Mouse (Mus musculus) embryonic facial prominence, embryonic 11.5 days (tissue): ENCODE measurements at regions not wholly inside any gene's neighbourhood (a gene's known extent, or its start where the extent isn't known, plus 50 kb on each side); places are given as distances from the start of the nearest gene placed in this dataset.

Experiments used
- ATAC-seq: fragments of 200-750 bp; cut with Nextera tagmentation; replicated peaks from 2 replicates; pipeline ENCODE4 v1.8.0; 2017; ENCODE audit warnings: low read depth; ENCODE audit not compliant: insufficient number of reproducible peaks, low FRiP score, low TSS enrichment
- DNase-seq: peaks from one replicate; pipeline ENCODE4 v3.0.0-alpha.2; 2015; ENCODE audit warnings: low spot score
- H3K27ac ChIP-seq: fragments of 300-500 bp; sonication (generic); replicated peaks from 2 replicates; pipeline ENCODE4 v1.5.1; 2014; ENCODE audit warnings: mild to moderate bottlenecking, low read depth, low read length, control low read depth
- H3K27me3 ChIP-seq: fragments of 300-500 bp; sonication (generic); 2 replicates; pipeline ENCODE4 v1.6.1; 2014; ENCODE audit warnings: mild to moderate bottlenecking, low read length, moderate library complexity, mixed read lengths; ENCODE audit not compliant: control insufficient read depth, insufficient read depth
- H3K36me3 ChIP-seq: fragments of 300-500 bp; sonication (generic); replicated peaks from 2 replicates; pipeline ENCODE4 v1.6.1; 2014; ENCODE audit warnings: low read depth, mild to moderate bottlenecking, low read length, moderate library complexity, mixed read lengths; ENCODE audit not compliant: control insufficient read depth, insufficient read depth
- H3K4me1 ChIP-seq: fragments of 300-500 bp; sonication (generic); 2 replicates; pipeline ENCODE4 v1.6.1; 2014; ENCODE audit warnings: low read length, mixed read lengths; ENCODE audit not compliant: control insufficient read depth, insufficient read depth
- H3K4me2 ChIP-seq: fragments of 300-500 bp; sonication (generic); 2 replicates; pipeline ENCODE4 v1.6.1; 2014; ENCODE audit warnings: low read depth, mild to moderate bottlenecking, control low read depth, low read length, moderate library complexity
- H3K4me3 ChIP-seq: fragments of 300-500 bp; sonication (generic); 2 replicates; pipeline ENCODE4 v1.5.1; 2014; ENCODE audit warnings: low read depth, low read length, control low read depth
- H3K9ac ChIP-seq: fragments of 300-500 bp; sonication (generic); replicated peaks from 2 replicates; pipeline ENCODE4 v1.6.1; 2014; ENCODE audit warnings: mild to moderate bottlenecking, control low read depth, low read length
- H3K9me3 ChIP-seq: fragments of 300-500 bp; sonication (generic); replicated peaks from 2 replicates; pipeline ENCODE4 v1.6.1; 2016; ENCODE audit warnings: mild to moderate bottlenecking, low read length, inconsistent platforms, mixed read lengths; ENCODE audit not compliant: control insufficient read depth
- WGBS: fragments of 180-500 bp; shearing (Covaris S2); extraction: QIAGEN DNeasy Blood & Tissue Kit; methylation state at CpG from one replicate; pipeline ENCODE4 v1.1.7; 2014; 5-methylcytosine and 5-hydroxymethylcytosine counted together

GRCm38 (mm10) chr12:118650483-118651160 lies 195.5 kb upstream of the Sp8 start:
- no peaks in the 10 kb centered on the region for H3K9me3 ChIP-seq
- ATAC-seq (peak; percentile 86), DNase-seq (peak; percentile 47)
- H3K4me1 ChIP-seq: no peaks in the 10 kb centered on the region
- H3K4me3 ChIP-seq: no peak overlapping the region
- no peaks in the 10 kb centered on the region for H3K27me3 ChIP-seq
- no peak overlapping the region for H3K27ac ChIP-seq
- no peak overlapping the region for H3K4me2 ChIP-seq
- 23% methylated on average over 4 of the region's 4 CpGs for WGBS
- H3K36me3 ChIP-seq: no peaks in the 10 kb centered on the region
- no peak overlapping the region for H3K9ac ChIP-seq

- Histone ChIP-seq H3K27me3 (no peaks in the 10 kb centered on the region), H3K9ac (no peak overlapping the region), H3K9me3 (no peaks in the 10 kb centered on the region), H3K4me3 (no peak overlapping the region), H3K27ac (no peak overlapping the region), H3K4me1 (no peaks in the 10 kb centered on the region), H3K36me3 (no peaks in the 10 kb centered on the region), H3K4me2 (no peak overlapping the region)
- DNase-seq: no peak
- WGBS: 68% methylated on average over 3 of the region's 3 CpGs
- no peak for ATAC-seq
Observed at GRCm38 (mm10) chr12:118649323-118649973, 196.7 kb upstream of the Sp8 start.

DNA sequence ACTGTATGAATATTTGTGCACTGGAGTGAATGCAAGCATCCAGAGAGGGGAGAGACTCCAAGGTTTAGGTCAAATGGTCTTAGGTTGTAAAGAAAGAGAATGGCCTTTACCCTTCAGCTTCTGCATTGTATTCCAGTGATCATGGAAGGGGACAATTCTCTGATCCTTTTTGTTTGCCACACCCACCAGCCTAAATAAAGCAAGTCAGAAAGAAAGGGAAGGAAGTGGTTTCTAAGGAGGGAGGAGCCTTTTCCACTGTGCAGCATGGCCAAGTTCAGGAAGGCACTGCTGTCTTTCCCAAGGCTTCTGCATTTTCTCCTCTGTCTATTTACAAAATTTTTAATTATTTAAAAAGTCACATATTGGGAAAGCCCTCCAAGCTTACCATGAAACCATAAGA lies 197.5 kb upstream of the Sp8 start:
- Histone ChIP-seq H3K4me2 (no peak overlapping the region), H3K27ac (no peak overlapping the region), H3K4me1 (no peaks in the 10 kb centered on the region), H3K36me3 (no peaks in the 10 kb centered on the region), H3K9ac (no peak overlapping the region), H3K4me3 (no peak overlapping the region), H3K9me3 (no peaks in the 10 kb centered on the region), H3K27me3 (no peaks in the 10 kb centered on the region)
- DNase-seq (no peak), ATAC-seq (no peak)

DNA sequence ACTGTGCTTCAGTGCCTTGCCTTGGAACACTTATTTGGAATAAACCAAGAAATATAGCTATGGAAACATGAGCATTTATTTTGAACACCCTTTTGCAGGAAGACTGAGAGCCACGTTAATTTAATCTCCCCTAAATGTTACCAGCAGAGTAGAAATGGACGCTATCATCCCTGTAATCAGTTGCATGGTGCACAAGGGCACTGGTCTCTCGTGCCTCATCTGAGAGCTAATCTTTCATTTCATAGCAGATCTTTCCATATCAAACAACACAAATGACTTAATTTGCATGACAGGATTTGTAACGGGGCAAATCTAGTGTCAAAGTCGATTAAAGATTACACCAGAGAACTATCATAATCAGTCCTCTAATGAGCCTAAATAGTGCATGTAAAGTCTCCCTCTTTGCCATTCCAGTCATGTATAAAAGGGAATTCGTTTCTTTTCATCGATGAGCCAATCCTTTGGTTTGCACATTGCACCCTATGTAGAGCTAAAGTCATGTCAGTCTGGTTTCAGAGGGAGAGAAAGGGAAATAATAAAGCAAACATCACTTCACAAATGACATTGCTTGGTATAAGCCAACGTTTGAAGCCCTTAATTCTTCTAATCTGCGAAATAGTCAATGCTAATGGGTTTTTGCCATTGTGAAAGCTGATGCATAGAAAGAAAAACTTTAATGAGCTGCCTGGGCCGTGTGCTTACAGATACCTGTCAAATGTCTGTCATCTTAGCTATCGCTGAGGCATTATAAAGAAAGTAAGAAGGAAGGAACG lies 198.7 kb upstream of the Sp8 start:
- no peak for ATAC-seq
- H3K4me2 ChIP-seq: no peak overlapping the region
- no peak overlapping the region for H3K27ac ChIP-seq
- no peak overlapping the region for H3K4me3 ChIP-seq
- H3K9me3 ChIP-seq: no peaks in the 10 kb centered on the region
- no peaks in the 10 kb centered on the region for H3K36me3 ChIP-seq
- H3K4me1 ChIP-seq: no peaks in the 10 kb centered on the region
- H3K27me3 ChIP-seq: no peaks in the 10 kb centered on the region
- no peak for DNase-seq
- no peak overlapping the region for H3K9ac ChIP-seq
- WGBS: 72% methylated on average over 12 of the region's 12 CpGs

DNA sequence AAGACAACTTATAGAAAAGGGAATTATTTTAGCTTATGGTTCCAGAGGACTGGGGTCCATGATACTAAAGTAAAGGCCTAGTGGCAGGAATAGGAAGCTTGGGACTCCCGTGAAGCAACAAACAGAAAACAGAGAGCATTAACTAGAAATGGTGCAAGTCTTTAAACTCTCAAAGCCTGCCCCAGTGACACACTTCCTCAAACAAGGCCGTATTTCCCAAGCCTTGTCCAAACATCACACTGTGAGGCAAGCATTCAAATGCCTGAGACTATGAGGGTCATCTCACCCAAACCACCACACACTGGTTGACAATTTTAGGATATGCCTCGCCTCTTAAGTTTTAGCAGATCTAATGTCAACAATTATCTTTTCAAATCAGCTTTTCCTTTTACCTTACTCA lies 205.2 kb upstream of the Sp8 start:
- Histone ChIP-seq H3K9me3 (no peaks in the 10 kb centered on the region), H3K36me3 (no peaks in the 10 kb centered on the region), H3K4me2 (no peak overlapping the region), H3K27me3 (no peaks in the 10 kb centered on the region), H3K4me3 (no peak overlapping the region), H3K9ac (no peak overlapping the region), H3K27ac (no peak overlapping the region), H3K4me1 (no peaks in the 10 kb centered on the region)
- 75% methylated on average over 3 of the region's 3 CpGs for WGBS
- DNase-seq: no peak
- ATAC-seq: no peak

DNA sequence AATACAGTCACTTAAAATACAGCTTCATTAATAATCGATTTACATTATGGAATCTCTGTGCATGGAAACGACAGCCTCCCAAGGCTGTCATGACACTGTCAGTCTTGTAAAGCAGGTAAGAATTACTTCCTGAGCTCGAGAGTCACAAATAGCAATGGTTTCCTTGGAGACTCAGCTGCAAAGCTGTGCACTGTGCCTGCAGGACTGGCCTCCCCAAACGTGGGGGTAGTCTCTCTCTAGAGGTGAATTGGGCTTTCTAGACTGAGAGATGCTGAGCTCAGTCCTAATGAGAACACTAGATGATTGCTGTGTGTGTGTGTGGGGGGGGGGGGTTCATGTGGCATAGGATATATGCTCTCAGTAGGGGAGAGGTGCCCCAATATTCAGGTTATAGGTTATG lies 208.9 kb upstream of the Sp8 start:
- H3K27me3 ChIP-seq: no peaks in the 10 kb centered on the region
- H3K27ac ChIP-seq: no peak overlapping the region
- no peak overlapping the region for H3K4me3 ChIP-seq
- H3K9ac ChIP-seq: no peak overlapping the region
- H3K9me3 ChIP-seq: no peaks in the 10 kb centered on the region
- no peaks in the 10 kb centered on the region for H3K36me3 ChIP-seq
- DNase-seq: no peak
- 47% methylated on average over 4 of the region's 4 CpGs for WGBS
- H3K4me1 ChIP-seq: no peaks in the 10 kb centered on the region
- no peak overlapping the region for H3K4me2 ChIP-seq
- no peak for ATAC-seq

DNA sequence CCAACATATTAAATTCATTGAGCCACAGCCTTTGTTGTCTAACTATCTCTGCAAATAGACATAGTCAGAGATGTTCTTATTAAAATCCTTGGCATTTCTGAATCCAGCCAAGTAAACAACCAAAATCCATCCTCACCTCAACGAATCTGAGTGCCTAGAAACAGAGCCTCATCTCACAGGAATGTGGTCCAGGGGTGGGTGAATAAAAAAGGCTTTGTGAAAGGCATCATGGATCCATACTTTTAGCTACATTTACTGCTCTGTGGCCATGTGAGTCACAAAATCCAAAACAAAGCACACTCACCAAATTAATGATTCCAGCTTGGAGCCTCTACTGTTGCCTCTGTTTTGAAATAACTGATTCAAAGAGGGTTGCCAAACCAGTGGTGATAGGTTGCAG lies 210.7 kb upstream of the Sp8 start:
- H3K36me3 ChIP-seq: no peaks in the 10 kb centered on the region
- DNase-seq (no peak), ATAC-seq (no peak)
- no peak overlapping the region for H3K4me2 ChIP-seq
- H3K27me3 ChIP-seq: no peaks in the 10 kb centered on the region
- whole genome bisulfite sequencing: 56% methylated on average over 1 of the region's 1 CpGs
- no peaks in the 10 kb centered on the region for H3K9me3 ChIP-seq
- no peaks in the 10 kb centered on the region for H3K4me1 ChIP-seq
- H3K27ac ChIP-seq: no peak overlapping the region
- H3K9ac ChIP-seq: no peak overlapping the region
- no peak overlapping the region for H3K4me3 ChIP-seq

DNA sequence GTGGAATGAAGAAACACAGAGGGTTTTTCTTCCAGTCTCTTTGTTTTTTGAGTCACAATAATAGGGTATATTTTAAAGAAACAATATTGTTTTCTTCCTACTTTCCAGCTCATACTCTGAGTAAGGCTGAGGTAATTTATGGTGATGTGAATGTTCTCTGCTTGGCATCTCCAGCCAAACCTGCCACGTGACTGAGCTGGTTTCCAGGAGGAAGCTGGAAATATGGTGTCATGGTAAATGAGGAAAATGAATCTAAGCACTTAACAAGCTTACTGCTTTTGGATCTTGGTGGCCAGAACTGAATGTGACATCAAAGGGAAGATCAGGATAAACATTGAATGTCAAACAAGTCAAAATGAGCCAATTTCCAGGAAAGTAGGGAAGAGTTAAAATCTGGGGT lies 215.8 kb upstream of the Sp8 start:
- Histone ChIP-seq H3K9ac (no peak overlapping the region), H3K27ac (no peak overlapping the region), H3K4me2 (no peak overlapping the region), H3K4me1 (no peaks in the 10 kb centered on the region), H3K4me3 (no peak overlapping the region), H3K36me3 (no peaks in the 10 kb centered on the region), H3K9me3 (no peaks in the 10 kb centered on the region), H3K27me3 (no peaks in the 10 kb centered on the region)
- WGBS: 73% methylated on average over 1 of the region's 1 CpGs
- ATAC-seq: no peak
- no peak for DNase-seq
